Mouse (Mus musculus) cerebellum, postnatal 14 days (tissue): Measurements from ENCODE around the gene Rbm8a.
"Not testable (repeated sequence)": the region's sequence is repeated elsewhere in the genome, so short reads cannot be mapped to it uniquely, and the experiment has no call there.

Experiments
- DNase-seq, 2 experiments: peaks; one replicate each; pipeline ENCODE4 v3.0.0; 2021; ENCODE audit warnings: mixed read lengths in 2 of 2

Rbm8a gene

GRCm38 (mm10) chr3:96606007-96606406 lies 23.7 kb upstream of the Rbm8a start:
- DNase-seq: not testable (repeated sequence)

GRCm38 (mm10) chr3:96606618-96607017 lies 23.1 kb upstream of the Rbm8a start:
- DNase-seq: no peak

- no peak for DNase-seq
Measured at GRCm38 (mm10) chr3:96617941-96618340, 11.8 kb upstream of the Rbm8a start.

- DNase-seq: no peak
Measured at GRCm38 (mm10) chr3:96623201-96623600, 6.5 kb upstream of the Rbm8a start.

- no peak for DNase-seq
Measured at GRCm38 (mm10) chr3:96632058-96632457, 2.3 kb downstream of the Rbm8a start.

- DNase-seq: no peak
Measured at GRCm38 (mm10) chr3:96634015-96634414, 4.3 kb downstream of the Rbm8a start.

GRCm38 (mm10) chr3:96634928-96635879 lies 5.5 kb downstream of the Rbm8a start, which contains the start of the genes Pex11b and Gm42957:
Gene Pex11b (plus strand): TSS chr3:96635376.
Gene Gm42957 (plus strand): TSS chr3:96635474.
- peak; percentile 83 to 87 for DNase-seq

- DNase-seq: no peak
Measured at GRCm38 (mm10) chr3:96635906-96636305, 6.2 kb downstream of the Rbm8a start.

- DNase-seq: peak in 1 of 2 experiments; percentile 10
Measured at GRCm38 (mm10) chr3:96636448-96636847, 6.7 kb downstream of the Rbm8a start.

GRCm38 (mm10) chr3:96639219-96639618 lies 9.5 kb downstream of the Rbm8a start:
- DNase-seq: peak; percentile 65 to 78

- DNase-seq: peak; percentile 66 to 82
Measured at GRCm38 (mm10) chr3:96645018-96645649, 15.4 kb downstream of the Rbm8a start, which contains the start of gene Itga10. Gene Itga10 (plus strand): TSS chr3:96645584.

GRCm38 (mm10) chr3:96647365-96647764 lies 17.6 kb downstream of the Rbm8a start:
- DNase-seq: no peak

GRCm38 (mm10) chr3:96660901-96661300 lies 31.2 kb downstream of the Rbm8a start:
- DNase-seq: no peak

- peak; percentile 43 to 53 for DNase-seq
Measured at GRCm38 (mm10) chr3:96662731-96663316, 33.1 kb downstream of the Rbm8a start.

GRCm38 (mm10) chr3:96663432-96664239 lies 33.9 kb downstream of the Rbm8a start:
- DNase-seq: peak; percentile 95 to 97

- DNase-seq: not testable (repeated sequence)
Measured at GRCm38 (mm10) chr3:96665732-96666363, 36.1 kb downstream of the Rbm8a start.

GRCm38 (mm10) chr3:96666916-96667315 lies 37.2 kb downstream of the Rbm8a start:
- no peak for DNase-seq

GRCm38 (mm10) chr3:96667316-96667715 lies 37.6 kb downstream of the Rbm8a start:
- DNase-seq: peak in 1 of 2 experiments; percentile 44

GRCm38 (mm10) chr3:96668424-96669067 lies 38.8 kb downstream of the Rbm8a start:
- DNase-seq: no peak

GRCm38 (mm10) chr3:96669727-96670468 lies 40.2 kb downstream of the Rbm8a start, which contains the start of gene Ankrd35:
Gene Ankrd35 (plus strand): TSS chr3:96670131.
- DNase-seq: peak; percentile 83 to 89
